Mouse (Mus musculus) liver, postnatal 0 days (tissue): ENCODE data around the gene Gm10282.

ENCODE experiments used
- CTCF ChIP-seq: sonication (generic); IDR thresholded peaks from 2 replicates; pipeline ENCODE4 v1.5.1; 2016; ENCODE audit warnings: antibody characterized with exemption, low read depth
- EP300 ChIP-seq: IDR thresholded peaks from 2 replicates; pipeline ENCODE4 v1.6.1; 2016; ENCODE audit warnings: antibody characterized with exemption, low read depth, mild to moderate bottlenecking

GRCm38 (mm10) chr8:72272361-72272760 is 32.7 kb downstream of the Gm10282 start:
- TF ChIP-seq CTCF, result peak; percentile 81
- no peak for TF ChIP-seq EP300
